Mouse (Mus musculus): ENCODE data around the gene Nup214. TPM values are rescaled to one million over a fixed set of nuclear protein-coding genes. Genes with fewer than 3 reads are reported as not detected.
A peak's percentile ranks its signal among the peaks of the same experiment; 100 is the strongest.

Gene Nup214
- polyA plus RNA-seq, 2 experiments: 13.5 to 33.6 TPM

- 62% methylated on average over 13 of the region's 13 CpGs for WGBS (ENCODE audit: insufficient replicate concordance)
- H3K27ac ChIP-seq: no peak overlapping the region
Observed at GRCm38 (mm10) chr2:32064913-32065312, 90.7 kb downstream of the Nup214 start.

GRCm38 (mm10) chr2:32065371-32065791 is 91.1 kb downstream of the Nup214 start:
- 71% methylated on average over 5 of the region's 5 CpGs for WGBS (ENCODE audit: insufficient replicate concordance)
- Histone ChIP-seq H3K9ac (replicated peaks) (no peak overlapping the region), H3K27ac (no peak overlapping the region), H3K9me3 (ENCODE audit: control insufficient read depth, low read length) (no peaks in the 10 kb centered on the region), H3K4me2 (ENCODE audit: low read depth) (no peak overlapping the region), H3K36me3 (replicated peaks; ENCODE audit: control insufficient read depth, insufficient read depth, low read depth) (peaks cover 28% of the 10 kb centered on the region), H3K4me1 (replicated peaks; ENCODE audit: control insufficient read depth in 2 of 2, insufficient read depth in 2 of 2, low read length in 1 of 2) (peaks cover 35 to 38% of the 10 kb centered on the region in 2 experiments), H3K27me3 (ENCODE audit: control insufficient read depth, insufficient read depth, low read length) (no peaks in the 10 kb centered on the region), H3K4me3 (ENCODE audit: insufficient read depth in 1 of 2, low read depth in 2 of 2, low read length in 2 of 2) (no peak overlapping the region)
- TF ChIP-seq EP300 (IDR thresholded peaks at IDR 0.05; ENCODE audit: low read depth) (no peak), CTCF (IDR thresholded peaks at IDR 0.05; ENCODE audit: low read depth) (no peak; the same call in 1 of the 2 replicates)
- ATAC-seq (ENCODE audit: insufficient read depth) (no peak), DNase-seq (ENCODE audit: low read depth in 3 of 3, low spot score in 3 of 3) (no peak)

More at GRCm38 (mm10) chr2:32064913-32065312, 90.7 kb downstream of the Nup214 start:
- peaks cover 36 to 42% of the 10 kb centered on the region in 2 experiments for H3K4me1 ChIP-seq (replicated peaks; ENCODE audit: control insufficient read depth in 2 of 2, insufficient read depth in 2 of 2, low read length in 1 of 2)
- no peak overlapping the region for H3K4me3 ChIP-seq (ENCODE audit: insufficient read depth in 1 of 2, low read depth in 2 of 2, low read length in 2 of 2)
- TF ChIP-seq EP300 (IDR thresholded peaks at IDR 0.05; ENCODE audit: low read depth) (no peak), CTCF (IDR thresholded peaks at IDR 0.05; ENCODE audit: low read depth) (no peak; the same call in 1 of the 2 replicates)
- no peak for ATAC-seq (ENCODE audit: insufficient read depth)
- no peak overlapping the region for H3K9ac ChIP-seq (replicated peaks)
- H3K9me3 ChIP-seq (ENCODE audit: control insufficient read depth, low read length): no peaks in the 10 kb centered on the region
- H3K36me3 ChIP-seq (replicated peaks; ENCODE audit: control insufficient read depth, insufficient read depth, low read depth): peaks cover 28% of the 10 kb centered on the region
- no peak overlapping the region for H3K4me2 ChIP-seq (ENCODE audit: low read depth)
- no peaks in the 10 kb centered on the region for H3K27me3 ChIP-seq (ENCODE audit: control insufficient read depth, insufficient read depth, low read length)
- DNase-seq (ENCODE audit: low read depth in 3 of 3, low spot score in 3 of 3): no peak

GRCm38 (mm10) chr2:32066005-32066404 is 91.8 kb downstream of the Nup214 start:
- H3K36me3 ChIP-seq (replicated peaks; ENCODE audit: control insufficient read depth, insufficient read depth, low read depth): peaks cover 28% of the 10 kb centered on the region
- TF ChIP-seq EP300 (IDR thresholded peaks at IDR 0.05; ENCODE audit: low read depth): no peak
- TF ChIP-seq CTCF (IDR thresholded peaks at IDR 0.05; ENCODE audit: low read depth): peak; percentile 6; the same call in 1 of the 2 replicates

GRCm38 (mm10) chr2:32068811-32069607 is 94.8 kb downstream of the Nup214 start:
- no peaks in the 10 kb centered on the region for H3K27me3 ChIP-seq (ENCODE audit: control insufficient read depth, insufficient read depth, low read length)
- H3K36me3 ChIP-seq (replicated peaks; ENCODE audit: control insufficient read depth, insufficient read depth, low read depth): peaks cover 31% of the 10 kb centered on the region
- TF ChIP-seq CTCF (IDR thresholded peaks at IDR 0.05; ENCODE audit: low read depth) (no peak), EP300 (IDR thresholded peaks at IDR 0.05; ENCODE audit: low read depth) (no peak)
- H3K4me2 ChIP-seq (ENCODE audit: low read depth): no peak overlapping the region
- H3K4me1 ChIP-seq (replicated peaks; ENCODE audit: control insufficient read depth in 2 of 2, insufficient read depth in 2 of 2, low read length in 1 of 2): peaks cover 1 to 2% of the 10 kb centered on the region in 2 experiments; a peak in 2 of 4 replicates
- DNase-seq (ENCODE audit: low read depth in 3 of 3, low spot score in 3 of 3) (no peak), ATAC-seq (ENCODE audit: insufficient read depth) (no peak)
- H3K4me3 ChIP-seq (ENCODE audit: insufficient read depth in 1 of 2, low read depth in 2 of 2, low read length in 2 of 2): no peak overlapping the region
- 84% methylated on average over 31 of the region's 31 CpGs for WGBS (ENCODE audit: insufficient replicate concordance)
- H3K9ac ChIP-seq (replicated peaks): no peak overlapping the region
- no peaks in the 10 kb centered on the region for H3K9me3 ChIP-seq (ENCODE audit: control insufficient read depth, low read length)
- H3K27ac ChIP-seq: no peak overlapping the region

More at GRCm38 (mm10) chr2:32066005-32066404, 91.8 kb downstream of the Nup214 start:
- no peak for DNase-seq (ENCODE audit: low read depth in 3 of 3, low spot score in 3 of 3)
- WGBS (ENCODE audit: insufficient replicate concordance): 81% methylated on average over 4 of the region's 4 CpGs
- H3K27ac ChIP-seq: no peak overlapping the region
- H3K27me3 ChIP-seq (ENCODE audit: control insufficient read depth, insufficient read depth, low read length): no peaks in the 10 kb centered on the region
- H3K4me3 ChIP-seq (ENCODE audit: insufficient read depth in 1 of 2, low read depth in 2 of 2, low read length in 2 of 2): no peak overlapping the region
- no peak overlapping the region for H3K4me2 ChIP-seq (ENCODE audit: low read depth)
- no peaks in the 10 kb centered on the region for H3K9me3 ChIP-seq (ENCODE audit: control insufficient read depth, low read length)
- no peak for ATAC-seq (ENCODE audit: insufficient read depth)
- peaks cover 30 to 32% of the 10 kb centered on the region in 2 experiments for H3K4me1 ChIP-seq (replicated peaks; ENCODE audit: control insufficient read depth in 2 of 2, insufficient read depth in 2 of 2, low read length in 1 of 2)
- H3K9ac ChIP-seq (replicated peaks): no peak overlapping the region

GRCm38 (mm10) chr2:32070747-32071146 is 96.5 kb downstream of the Nup214 start:
- no peaks in the 10 kb centered on the region for H3K9me3 ChIP-seq (ENCODE audit: control insufficient read depth, low read length)
- H3K36me3 ChIP-seq (replicated peaks; ENCODE audit: control insufficient read depth, insufficient read depth, low read depth): peaks cover 31% of the 10 kb centered on the region
- peaks cover 0 to 1% of the 10 kb centered on the region in 2 experiments; a peak in 1 of 4 replicates for H3K4me1 ChIP-seq (replicated peaks; ENCODE audit: control insufficient read depth in 2 of 2, insufficient read depth in 2 of 2, low read length in 1 of 2)
- H3K4me2 ChIP-seq (ENCODE audit: low read depth): no peak overlapping the region
- ATAC-seq (ENCODE audit: insufficient read depth) (no peak), DNase-seq (ENCODE audit: low read depth in 3 of 3, low spot score in 3 of 3) (no peak)
- H3K27ac ChIP-seq: no peak overlapping the region
- no peak overlapping the region for H3K9ac ChIP-seq (replicated peaks)
- no peaks in the 10 kb centered on the region for H3K27me3 ChIP-seq (ENCODE audit: control insufficient read depth, insufficient read depth, low read length)
- TF ChIP-seq EP300 (IDR thresholded peaks at IDR 0.05; ENCODE audit: low read depth): no peak
- TF ChIP-seq CTCF (IDR thresholded peaks at IDR 0.05; ENCODE audit: low read depth): no peak
- no peak overlapping the region for H3K4me3 ChIP-seq (ENCODE audit: insufficient read depth in 1 of 2, low read depth in 2 of 2, low read length in 2 of 2)
- 91% methylated on average over 10 of the region's 10 CpGs for WGBS (ENCODE audit: insufficient replicate concordance)

Data from liver, embryonic 14.5 days (tissue).